Mouse (Mus musculus) CH12.LX (cell line): ENCODE data around the gene Cabp1.
A peak's percentile ranks its signal among the peaks of the same experiment; 100 is the strongest.

Source experiments
- CTCF ChIP-seq, 2 experiments: IDR thresholded peaks in 1 of 2; conservative IDR thresholded peaks in 1 of 2; 2 replicates each; pipeline ENCODE4 v1.5.1; 2011 to 2012; ENCODE audit warnings: low read depth in 2 of 2, low read length in 2 of 2, improper control_type of control experiment in 1 of 2, inconsistent platforms in 1 of 2, mild to moderate bottlenecking in 1 of 2, moderate library complexity in 1 of 2
- HCFC1 ChIP-seq: IDR thresholded peaks from 2 replicates; pipeline ENCODE4 v1.6.1; 2012; ENCODE audit warnings: low read depth, mild to moderate bottlenecking, inconsistent platforms, low read length, improper control_type of control experiment
- USF1 ChIP-seq: IDR thresholded peaks from 2 replicates; pipeline ENCODE4 v1.6.1; 2014; ENCODE audit warnings: low read depth, mild to moderate bottlenecking, inconsistent platforms, low read length, improper control_type of control experiment

DNA sequence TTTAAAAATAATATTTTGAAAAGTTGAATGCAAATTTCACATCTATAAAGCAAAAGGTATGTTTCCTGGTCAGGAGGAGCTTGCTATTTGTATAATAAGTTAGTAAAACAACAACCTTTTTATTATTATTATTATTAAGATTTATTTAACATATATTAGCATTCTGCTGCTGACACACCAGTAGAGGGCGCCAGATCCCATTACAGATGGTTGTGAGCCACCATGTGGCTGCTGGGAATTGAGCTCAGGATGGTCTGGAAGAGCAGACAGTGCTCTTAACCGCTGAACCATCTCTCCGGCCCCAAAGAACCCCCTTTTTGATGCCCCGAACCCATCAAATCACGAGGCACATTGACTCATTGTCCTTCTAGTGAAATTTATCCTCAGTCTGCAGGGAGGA, 13.1 kb upstream of the Cabp1 start:
- TF ChIP-seq CTCF (conservative IDR thresholded peaks at IDR 0.05 in 1 of 2, IDR thresholded peaks at IDR 0.05 in 1 of 2; ENCODE audit: low read depth in 2 of 2, low read length in 2 of 2) (peak; percentile 32 to 39; a peak in 3 of 4 replicates), USF1 (no peak), HCFC1 (no peak)
